Mouse (Mus musculus): ENCODE data around the gene Tas2r114. TPM values are rescaled to one million over a fixed set of nuclear protein-coding genes. Genes with fewer than 3 reads are reported as not detected.

The Tas2r114 gene
- not detected in 2 replicates for polyA plus RNA-seq (2012; rRNA removed)

DNA sequence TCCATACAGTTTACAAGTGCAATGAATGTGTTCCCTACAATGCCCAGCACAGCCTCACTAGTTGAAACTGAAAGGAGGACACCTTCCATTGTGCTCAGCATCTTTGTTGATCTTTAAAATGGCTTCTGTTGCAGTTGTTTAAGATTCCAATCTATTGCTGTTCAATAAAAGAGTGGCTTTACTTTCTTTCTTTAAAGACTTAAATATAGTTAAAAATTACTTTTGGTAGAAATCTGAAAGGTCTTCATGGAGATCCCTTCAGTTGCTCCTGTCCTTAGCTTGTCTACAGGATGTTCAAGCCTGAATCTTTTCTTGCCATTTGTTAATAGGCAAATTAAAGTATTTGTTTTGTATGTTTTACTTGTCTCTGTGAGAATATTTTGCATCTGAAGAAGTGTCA, at the start of gene Tas2r114:
Tas2r114 (minus strand) TSS at position 101 of the 400 bp plus-strand sequence.
- no peak within 1 kb of the TSS for H3K27ac ChIP-seq (ENCODE audit: insufficient read depth, low read length)
- H3K4me3 ChIP-seq (ENCODE audit: insufficient read depth, low read length): no peak within 1 kb of the TSS
- H3K4me1 ChIP-seq (ENCODE audit: control insufficient read depth, insufficient read depth, low read length): no peaks in the 10 kb centered on the region
- TF ChIP-seq POLR2A (IDR thresholded peaks at IDR 0.05; ENCODE audit: extremely low read depth, insufficient read depth, low read length) (no peak), CTCF (IDR thresholded peaks at IDR 0.05; ENCODE audit: extremely low read depth, insufficient read depth, low read length) (no peak)

DNA sequence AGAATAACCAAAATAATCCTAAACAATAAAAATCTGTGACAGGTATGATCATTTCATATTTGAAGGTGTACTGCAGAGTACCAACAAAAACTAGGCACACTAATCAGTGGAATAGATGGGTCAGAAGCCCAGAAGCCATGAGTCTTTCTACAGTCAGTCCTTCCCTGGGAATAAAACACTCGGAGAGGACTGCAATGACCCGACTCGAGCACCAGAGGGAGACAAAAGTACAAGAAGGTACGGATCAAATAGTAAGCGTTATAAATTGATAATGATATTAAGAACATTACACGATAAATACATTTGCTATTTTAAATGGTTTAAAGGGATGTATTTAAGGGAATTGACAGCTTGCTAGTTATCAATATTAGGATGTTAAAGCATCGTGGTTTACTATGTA, 22.9 kb upstream of the Tas2r114 start:
- no peak overlapping the region for H3K27ac ChIP-seq (ENCODE audit: insufficient read depth, low read length)
- H3K4me1 ChIP-seq (ENCODE audit: control insufficient read depth, insufficient read depth, low read length): no peaks in the 10 kb centered on the region
- TF ChIP-seq CTCF (IDR thresholded peaks at IDR 0.05; ENCODE audit: extremely low read depth, insufficient read depth, low read length) (no peak), POLR2A (IDR thresholded peaks at IDR 0.05; ENCODE audit: extremely low read depth, insufficient read depth, low read length) (no peak)
- no peak overlapping the region for H3K4me3 ChIP-seq (ENCODE audit: insufficient read depth, low read length)

DNA sequence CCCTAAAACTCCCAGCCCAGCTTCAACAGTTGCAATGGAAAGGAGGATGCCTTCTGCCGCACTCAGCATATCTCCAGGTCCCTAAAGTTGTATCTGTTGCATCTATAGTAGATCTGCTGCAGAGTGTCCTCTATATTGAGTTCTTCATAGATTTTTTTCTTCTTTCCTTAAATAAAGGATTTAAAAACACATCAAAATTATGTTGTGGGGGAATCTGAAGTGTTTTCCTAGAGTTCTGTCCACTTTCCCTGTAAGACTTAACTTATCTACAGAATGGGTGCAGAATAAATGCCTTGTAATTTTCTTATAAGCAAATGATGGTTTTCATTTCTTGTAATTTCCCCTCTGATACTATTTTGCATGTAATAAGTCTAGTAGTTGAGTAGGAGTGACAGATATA, 2.5 kb downstream of the Tas2r114 start, which contains the start of gene Tas2r105:
Tas2r105 (minus strand) TSS at position 101 of the 400 bp plus-strand sequence.
- Histone ChIP-seq H3K4me1 (ENCODE audit: control insufficient read depth, insufficient read depth, low read length) (no peaks in the 10 kb centered on the region), H3K4me3 (ENCODE audit: insufficient read depth, low read length) (no peak within 1 kb of the TSS), H3K27ac (ENCODE audit: insufficient read depth, low read length) (no peak within 1 kb of the TSS)
- no peak for TF ChIP-seq POLR2A (IDR thresholded peaks at IDR 0.05; ENCODE audit: extremely low read depth, insufficient read depth, low read length)
- no peak for TF ChIP-seq CTCF (IDR thresholded peaks at IDR 0.05; ENCODE audit: extremely low read depth, insufficient read depth, low read length)

DNA sequence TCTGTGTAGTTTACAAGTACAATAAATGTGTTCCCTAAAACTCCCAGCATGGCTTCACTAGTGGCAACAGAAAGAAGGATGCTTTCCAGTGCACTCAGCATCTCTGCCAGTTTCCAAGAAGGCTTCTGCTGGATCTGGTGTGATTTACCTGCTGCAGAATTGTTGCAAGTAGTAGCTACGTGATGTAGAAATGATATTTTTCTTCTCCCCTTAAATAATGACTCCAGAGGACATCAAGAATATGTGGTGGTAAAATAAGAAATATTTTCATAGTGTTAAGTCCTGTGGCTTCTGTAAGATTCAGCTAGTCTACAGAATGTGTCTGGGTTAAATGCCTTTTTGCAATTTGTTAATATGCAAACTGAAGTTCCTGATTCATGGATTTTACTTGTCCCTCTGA, 4.2 kb downstream of the Tas2r114 start, which contains the start of gene Tas2r104:
Tas2r104 (minus strand) TSS at position 101 of the 400 bp plus-strand sequence.
- H3K4me1 ChIP-seq (ENCODE audit: control insufficient read depth, insufficient read depth, low read length): no peaks in the 10 kb centered on the region
- TF ChIP-seq POLR2A (IDR thresholded peaks at IDR 0.05; ENCODE audit: extremely low read depth, insufficient read depth, low read length) (no peak), CTCF (IDR thresholded peaks at IDR 0.05; ENCODE audit: extremely low read depth, insufficient read depth, low read length) (no peak)
- H3K4me3 ChIP-seq (ENCODE audit: insufficient read depth, low read length): no peak within 1 kb of the TSS
- no peak within 1 kb of the TSS for H3K27ac ChIP-seq (ENCODE audit: insufficient read depth, low read length)

DNA sequence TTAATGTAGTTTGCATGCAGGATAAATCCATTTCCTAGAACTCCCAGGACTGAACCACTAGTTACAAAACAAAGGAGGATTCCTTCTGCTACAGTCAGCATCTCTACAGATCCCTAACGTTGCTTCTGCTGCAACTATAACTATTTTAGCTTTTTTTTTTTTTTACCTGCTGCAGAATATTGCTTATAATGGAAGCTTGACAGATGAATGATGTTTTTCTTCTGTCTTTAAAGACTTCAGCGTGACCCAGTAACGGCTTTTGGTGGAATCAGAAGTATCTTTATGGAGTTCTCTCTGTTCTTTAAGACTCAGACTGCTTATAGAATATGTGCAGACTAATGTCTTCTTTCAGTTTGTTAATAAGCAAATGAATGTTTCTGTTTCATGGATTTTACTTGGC, 11.1 kb downstream of the Tas2r114 start, which contains the start of gene Tas2r106:
Tas2r106 (minus strand) TSS at position 101 of the 400 bp plus-strand sequence.
- no peak within 1 kb of the TSS for H3K4me3 ChIP-seq (ENCODE audit: insufficient read depth, low read length)
- TF ChIP-seq CTCF (IDR thresholded peaks at IDR 0.05; ENCODE audit: extremely low read depth, insufficient read depth, low read length): no peak
- TF ChIP-seq POLR2A (IDR thresholded peaks at IDR 0.05; ENCODE audit: extremely low read depth, insufficient read depth, low read length): no peak
- H3K4me1 ChIP-seq (ENCODE audit: control insufficient read depth, insufficient read depth, low read length): no peaks in the 10 kb centered on the region
- H3K27ac ChIP-seq (ENCODE audit: insufficient read depth, low read length): no peak within 1 kb of the TSS

DNA sequence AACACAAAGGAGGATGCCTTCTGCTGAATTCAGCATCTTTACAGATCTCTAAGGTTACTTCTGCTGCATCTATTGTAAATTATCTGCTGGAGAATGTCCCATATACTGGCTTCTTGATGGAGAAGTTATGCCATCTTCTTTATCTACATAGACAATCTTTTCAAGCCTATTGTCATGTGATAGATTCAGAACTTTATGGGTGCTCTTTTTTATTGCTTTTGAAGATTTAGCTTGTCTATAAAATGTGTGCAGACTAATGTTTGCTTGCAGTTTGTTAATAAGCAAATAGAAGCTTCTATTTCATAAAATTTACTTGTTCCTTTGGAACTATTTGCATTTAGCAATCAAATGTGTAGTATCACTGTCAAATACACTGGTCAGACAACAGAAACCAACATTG, 29.8 kb downstream of the Tas2r114 start, which contains the start of gene Tas2r107:
Tas2r107 (minus strand) TSS at position 101 of the 400 bp plus-strand sequence.
- TF ChIP-seq CTCF (IDR thresholded peaks at IDR 0.05; ENCODE audit: extremely low read depth, insufficient read depth, low read length) (no peak), POLR2A (IDR thresholded peaks at IDR 0.05; ENCODE audit: extremely low read depth, insufficient read depth, low read length) (no peak)
- Histone ChIP-seq H3K4me1 (ENCODE audit: control insufficient read depth, insufficient read depth, low read length) (no peaks in the 10 kb centered on the region), H3K27ac (ENCODE audit: insufficient read depth, low read length) (no peak within 1 kb of the TSS), H3K4me3 (ENCODE audit: insufficient read depth, low read length) (no peak within 1 kb of the TSS)

Other genes starting within 250 kb of the Tas2r114 start
- not detected in 2 replicates for gene 5430401F13Rik, start 203.7 kb downstream of the Tas2r114 start, polyA plus RNA-seq (2012; rRNA removed)
- not detected in 2 replicates for gene Gm6619, start 203.7 kb downstream of the Tas2r114 start, polyA plus RNA-seq (2012; rRNA removed)
- gene Tas2r130, start 59.2 kb downstream of the Tas2r114 start, polyA plus RNA-seq (2012; rRNA removed): not detected in 2 replicates
- gene Tas2r107, start 29.9 kb downstream of the Tas2r114 start, polyA plus RNA-seq (2012; rRNA removed): not detected in 2 replicates
- not detected in 2 replicates for gene Tas2r106, start 11.2 kb downstream of the Tas2r114 start, polyA plus RNA-seq (2012; rRNA removed)
- not detected in 2 replicates for gene Tas2r104, start 4.3 kb downstream of the Tas2r114 start, polyA plus RNA-seq (2012; rRNA removed)
- not detected in 2 replicates for gene Tas2r105, start 2.6 kb downstream of the Tas2r114 start, polyA plus RNA-seq (2012; rRNA removed)

Measured in cortical plate, adult 2 months (tissue).